Mouse (Mus musculus): Measurements from ENCODE around the gene Mt2. TPM values are rescaled to one million over a fixed set of nuclear protein-coding genes. Genes with fewer than 3 reads are reported as not detected.

Gene Mt2
- polyA plus RNA-seq, 1 experiment: 352 TPM

DNA sequence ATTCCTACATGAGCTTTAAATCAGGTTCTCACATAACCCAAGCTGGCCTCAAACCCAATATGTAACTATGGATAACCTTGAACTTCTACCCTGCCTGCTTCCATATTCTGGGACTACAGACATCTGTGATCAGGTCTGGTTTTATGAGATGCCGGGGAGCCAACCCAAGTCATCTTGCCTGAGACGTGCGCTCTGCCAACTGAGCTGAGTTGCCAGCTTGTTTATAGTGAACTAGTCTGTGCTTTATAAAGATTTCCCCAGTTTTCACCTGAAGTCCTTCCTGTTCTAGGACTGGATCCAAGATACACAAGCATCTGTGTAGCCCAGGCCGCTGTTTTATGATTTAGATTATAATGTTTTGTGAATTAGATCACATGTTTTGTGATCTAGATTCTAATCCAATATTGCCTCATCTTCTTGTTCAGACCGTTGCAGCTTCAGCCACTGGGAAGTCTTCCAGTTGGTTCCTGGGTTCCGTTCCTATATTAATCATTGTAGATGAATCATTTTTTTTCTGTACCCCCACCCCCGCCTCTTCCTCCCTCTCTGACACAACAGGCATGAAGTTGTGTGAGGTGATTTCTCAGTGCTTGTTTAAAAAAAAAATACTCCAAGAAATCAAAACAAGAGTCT is 22.2 kb downstream of the Mt2 start:
- DNase-seq (ENCODE audit: extremely low spot score in 1 of 2, low spot score in 1 of 2): peak in 1 of 2 experiments; percentile 52

DNA sequence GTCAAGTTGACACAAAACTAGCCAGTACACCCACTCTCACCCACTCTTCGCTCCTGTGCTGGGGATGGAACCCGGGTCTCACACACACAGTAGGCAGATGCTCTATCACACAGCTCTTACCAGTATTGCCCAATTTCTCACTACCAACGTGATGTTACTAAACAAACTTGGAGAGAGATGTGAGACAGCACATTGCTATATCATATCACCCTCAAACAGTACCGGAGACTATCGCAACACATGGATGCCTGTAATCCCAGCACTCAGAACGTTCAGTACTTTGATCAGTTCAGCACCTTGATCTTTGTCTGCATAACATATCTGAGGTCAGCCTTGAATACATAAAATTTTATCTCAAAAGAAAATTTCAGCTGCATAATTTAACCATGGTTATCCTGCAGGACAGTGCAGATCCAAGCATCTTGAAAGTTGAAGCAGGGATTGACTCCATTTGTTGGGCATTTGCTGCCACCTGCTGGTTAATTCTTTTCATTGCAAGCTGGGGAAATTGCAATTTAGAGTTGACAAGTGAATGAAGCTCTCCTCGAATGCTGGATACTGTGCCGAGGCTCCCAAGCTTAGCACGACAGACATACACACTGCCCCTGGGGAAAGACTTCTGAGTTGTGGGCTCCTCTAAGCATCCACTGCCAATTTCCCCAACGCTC is 26.9 kb downstream of the Mt2 start:
- DNase-seq (ENCODE audit: extremely low spot score in 1 of 2, low spot score in 1 of 2): peak in 1 of 2 experiments; percentile 90

DNA sequence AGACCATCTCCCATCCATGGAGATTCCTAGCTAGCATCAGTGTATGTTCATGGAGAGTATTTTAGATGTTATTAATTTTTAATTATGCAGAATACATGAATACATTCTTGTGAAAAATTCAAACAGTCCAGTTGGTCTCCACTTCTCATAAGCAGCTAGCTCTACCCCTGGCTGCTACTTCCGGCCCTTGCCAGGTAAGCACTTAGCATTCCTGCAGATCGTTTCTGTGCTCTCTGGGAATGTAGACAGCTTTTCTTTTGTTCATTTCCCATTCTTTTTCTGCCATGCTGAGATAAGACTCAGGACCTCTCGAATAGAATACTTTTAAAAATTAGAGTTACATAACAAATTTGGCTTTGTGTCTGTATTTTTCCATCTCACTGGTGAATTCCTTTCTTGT is 31.6 kb downstream of the Mt2 start:
- DNase-seq (ENCODE audit: extremely low spot score in 1 of 2, low spot score in 1 of 2): no peak

DNA sequence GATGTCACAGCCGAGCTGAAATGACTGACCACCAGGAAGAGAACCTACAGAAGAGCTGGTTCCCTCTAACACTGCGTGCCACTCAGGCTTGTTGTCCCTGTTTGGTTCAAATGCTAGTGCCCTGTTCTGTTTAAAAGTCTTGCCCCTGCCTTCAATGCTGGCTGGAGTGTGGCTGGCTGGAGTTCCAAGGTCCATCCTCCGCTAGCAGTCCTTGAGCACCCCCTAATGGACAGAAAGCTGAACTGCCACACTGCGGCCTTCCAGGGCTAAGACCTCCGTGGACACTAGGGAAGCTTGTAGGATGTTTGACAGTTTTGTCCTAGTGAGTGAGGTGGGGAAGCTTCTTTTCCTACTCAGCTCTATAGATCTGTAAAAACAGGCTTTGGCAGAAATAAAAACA is 33.3 kb downstream of the Mt2 start:
- peak in 1 of 2 experiments; percentile 81 for DNase-seq (ENCODE audit: extremely low spot score in 1 of 2, low spot score in 1 of 2)

DNA sequence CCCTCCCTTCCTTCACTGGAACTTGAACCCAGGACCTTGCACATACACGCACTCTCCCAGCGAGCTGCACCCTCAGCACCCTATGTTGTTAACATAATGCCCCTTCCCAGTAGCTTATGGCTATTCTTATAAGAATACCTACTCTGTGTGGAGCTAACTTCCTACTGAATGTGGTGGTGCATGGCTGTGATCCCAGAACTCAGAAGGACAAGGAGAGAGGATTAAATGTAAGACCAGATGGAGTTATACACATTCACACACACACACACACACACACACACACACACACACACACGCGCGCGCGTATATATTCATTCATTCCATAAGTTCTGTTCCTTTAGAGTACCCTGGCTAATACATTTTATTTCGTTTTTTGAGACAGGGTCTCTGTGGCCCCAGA is 33.8 kb downstream of the Mt2 start:
- peak in 1 of 2 experiments; percentile 51 for DNase-seq (ENCODE audit: extremely low spot score in 1 of 2, low spot score in 1 of 2)

DNA sequence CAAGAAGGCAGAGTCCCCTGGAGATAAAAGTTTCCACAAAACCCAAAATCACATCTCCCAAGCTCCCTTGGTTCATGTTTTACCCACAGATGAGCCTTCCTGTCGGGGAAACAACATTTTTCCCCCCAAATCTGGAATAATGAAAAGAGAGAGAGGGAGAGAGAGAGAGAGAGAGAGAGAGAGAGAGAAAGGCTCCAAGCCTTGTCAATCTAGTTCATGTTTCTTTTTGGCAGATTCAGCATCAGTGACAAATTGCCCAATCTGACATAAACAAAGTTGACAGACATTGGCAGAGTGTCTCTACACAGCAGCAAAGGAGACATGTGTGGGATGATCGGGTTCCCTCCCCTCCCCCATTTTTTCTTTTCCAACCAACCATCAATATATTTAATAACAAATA is 35.0 kb downstream of the Mt2 start:
- DNase-seq (ENCODE audit: extremely low spot score in 1 of 2, low spot score in 1 of 2): no peak

DNA sequence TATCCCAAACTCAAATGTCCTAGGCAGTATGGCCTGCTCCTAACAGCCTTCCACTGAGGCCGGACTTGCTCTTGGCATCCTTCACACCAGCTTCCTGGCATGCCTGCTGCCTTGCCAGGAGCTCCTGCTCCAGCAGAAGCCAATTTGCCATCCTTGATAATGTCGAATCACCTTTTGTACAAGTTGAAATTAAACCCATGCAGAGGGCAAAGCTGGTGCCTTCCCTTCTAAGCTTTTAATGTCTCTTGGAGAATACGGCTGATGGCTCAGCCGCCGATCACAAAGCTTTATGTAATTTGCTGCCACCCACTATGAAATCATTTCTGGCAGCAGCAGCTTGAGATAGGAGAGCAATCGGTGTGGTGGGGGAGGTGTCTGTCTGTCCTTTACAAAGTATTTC is 37.2 kb downstream of the Mt2 start:
- peak; percentile 63 to 83 for DNase-seq (ENCODE audit: extremely low spot score in 1 of 2, low spot score in 1 of 2)

DNA sequence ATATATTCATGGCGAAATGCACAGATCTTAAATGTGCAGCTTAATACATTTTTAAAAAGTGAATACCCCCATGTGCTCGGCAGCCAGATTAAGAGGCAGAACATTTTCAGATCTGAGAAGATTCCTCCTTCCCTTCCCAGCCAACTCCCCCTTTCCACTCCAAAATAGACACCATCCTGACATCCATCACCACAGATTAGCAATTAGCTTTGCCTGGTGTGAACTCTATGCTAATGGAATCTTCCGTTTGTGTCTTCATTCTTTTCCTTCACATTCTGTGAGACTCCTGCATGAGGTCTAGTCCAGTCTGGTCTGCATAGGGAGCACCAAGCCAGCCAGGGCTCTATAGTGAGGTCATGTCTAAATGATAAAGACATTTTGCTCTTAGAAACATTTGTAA is 37.8 kb downstream of the Mt2 start:
- DNase-seq (ENCODE audit: extremely low spot score in 1 of 2, low spot score in 1 of 2): peak in 1 of 2 experiments; percentile 69

DNA sequence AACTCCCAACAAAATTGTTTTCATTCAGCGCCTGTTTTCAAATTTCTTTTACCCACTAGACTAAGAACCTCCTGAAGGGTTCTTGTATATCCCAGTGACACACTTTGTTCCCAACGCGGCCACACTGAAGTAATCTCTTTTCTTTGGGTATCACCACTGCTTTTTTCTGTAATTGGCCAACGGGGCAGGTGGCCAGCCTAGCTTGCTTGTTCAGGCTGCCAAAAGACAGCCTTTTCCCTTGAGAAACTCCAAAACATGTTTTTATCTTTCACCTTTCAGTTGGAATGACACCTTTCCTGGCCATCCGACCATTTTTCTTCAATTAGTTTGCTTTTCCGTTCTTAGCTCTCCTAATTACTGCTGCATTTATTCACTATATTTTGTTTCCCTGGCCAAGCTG is 41.4 kb downstream of the Mt2 start:
- no peak for DNase-seq (ENCODE audit: extremely low spot score in 1 of 2, low spot score in 1 of 2)

DNA sequence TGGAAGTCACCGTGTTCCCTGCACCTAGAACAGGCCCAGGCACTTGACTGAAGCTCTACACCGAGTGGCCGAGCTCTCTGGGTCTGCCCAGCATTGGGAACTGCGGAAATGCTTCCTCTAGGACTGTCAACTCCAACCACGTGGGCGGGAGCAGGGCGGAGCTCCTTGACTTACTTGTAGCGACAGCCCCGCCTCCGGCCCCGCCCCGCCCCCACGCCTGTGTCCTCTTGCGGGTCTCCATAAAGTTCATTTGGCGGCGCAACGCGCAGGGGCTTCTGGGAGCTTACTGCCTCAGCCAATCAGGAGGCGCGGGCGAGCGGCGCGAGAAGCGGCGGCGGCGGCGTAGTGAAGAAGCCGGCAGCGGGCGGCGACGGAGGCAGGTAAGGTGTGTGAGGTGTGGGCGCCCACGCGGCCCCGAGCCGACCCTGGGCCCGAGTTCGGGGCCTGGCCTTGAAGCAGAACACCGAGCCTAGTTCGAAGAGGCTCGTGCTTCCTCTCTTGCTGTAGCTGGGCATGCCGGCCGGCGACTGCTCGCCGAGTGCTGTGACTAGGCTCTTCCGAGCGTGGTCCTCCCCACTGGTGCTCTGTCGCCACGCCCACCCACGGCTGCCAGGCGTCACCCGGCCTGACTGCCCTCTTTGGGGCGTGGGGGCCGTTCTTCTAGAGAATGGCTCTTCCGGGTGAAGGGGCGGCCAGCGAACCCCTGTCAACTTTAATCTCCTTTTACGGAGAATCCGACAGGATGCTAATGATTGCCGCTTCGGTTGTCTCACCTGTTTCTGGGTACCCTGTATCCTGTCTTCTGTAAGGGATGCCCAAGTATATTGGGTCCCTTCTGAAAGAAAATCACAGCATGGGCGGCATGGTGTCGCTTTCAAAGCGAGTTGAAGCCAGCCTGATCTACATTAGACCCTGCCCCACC is 42.0 kb downstream of the Mt2 start, which contains the start of gene Nup93:
Gene Nup93, plus strand, starts transcription at position 313 of the 922 bp plus-strand sequence.
- DNase-seq (ENCODE audit: extremely low spot score in 1 of 2, low spot score in 1 of 2): peak; percentile 98 to 99

Other genes with a start within 250 kb of the Mt2 start
- 111 and 113 TPM in 2 replicates for gene Amfr, start 159.8 kb upstream of the Mt2 start, polyA plus RNA-seq (2012; rRNA removed)
- 31.7 and 35.4 TPM in 2 replicates for gene Nudt21, start 135.6 kb upstream of the Mt2 start, polyA plus RNA-seq (2012; rRNA removed)
- 48.7 and 52.5 TPM in 2 replicates for gene Ogfod1, start 135.5 kb upstream of the Mt2 start, polyA plus RNA-seq (2012; rRNA removed)
- 75.0 and 93.6 TPM in 2 replicates for gene Bbs2, start 73.7 kb upstream of the Mt2 start, polyA plus RNA-seq (2012; rRNA removed)
- not detected in 2 replicates for gene Mt4, start 35.5 kb upstream of the Mt2 start, polyA plus RNA-seq (2012; rRNA removed)
- gene Mt3, start 20.1 kb upstream of the Mt2 start, polyA plus RNA-seq (2012; rRNA removed): 1,770 and 2,382 TPM in 2 replicates
- gene Mt1, start 6.4 kb downstream of the Mt2 start, polyA plus RNA-seq (2012; rRNA removed): 874 and 1,481 TPM in 2 replicates
- gene Nup93, start 41.9 kb downstream of the Mt2 start, polyA plus RNA-seq (2012; rRNA removed): 32.8 and 33.6 TPM in 2 replicates
- gene Slc12a3, start 156.5 kb downstream of the Mt2 start, polyA plus RNA-seq (2012; rRNA removed): 0.92 and 1.2 TPM in 2 replicates
- 72.2 and 80.0 TPM in 2 replicates for gene Herpud1, start 213.8 kb downstream of the Mt2 start, polyA plus RNA-seq (2012; rRNA removed)

Data from frontal cortex, adult 2 months (tissue).